Mouse (Mus musculus) retina, embryonic 14.5 days (tissue): ENCODE data around the gene Wfdc3.
A peak's percentile ranks its signal among the peaks of the same experiment; 100 is the strongest.

Source experiments
- DNase-seq: peaks from one replicate; pipeline ENCODE4 v3.0.0-alpha.2; 2015; ENCODE audit warnings: low spot score

The Wfdc3 gene

DNA sequence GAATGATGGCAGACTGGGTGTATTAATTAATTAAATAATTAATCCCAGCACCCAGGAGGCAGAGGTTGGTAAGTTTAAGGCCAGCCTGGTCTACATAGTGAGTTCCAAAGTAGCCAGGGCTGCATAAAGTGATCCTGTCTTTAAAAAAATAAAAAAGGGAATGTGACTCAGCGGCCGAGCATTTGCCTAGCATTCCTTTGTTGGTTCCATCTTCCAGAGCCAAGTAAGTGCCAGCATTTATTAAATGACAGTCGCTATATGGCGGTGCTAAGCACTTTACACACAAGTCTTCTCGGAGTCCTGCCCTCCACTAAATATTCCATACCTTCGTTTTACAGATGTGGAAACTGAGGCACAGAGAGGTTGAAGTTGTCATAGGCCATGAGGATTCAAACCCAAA is 30.4 kb upstream of the Wfdc3 start:
- no peak for DNase-seq

DNA sequence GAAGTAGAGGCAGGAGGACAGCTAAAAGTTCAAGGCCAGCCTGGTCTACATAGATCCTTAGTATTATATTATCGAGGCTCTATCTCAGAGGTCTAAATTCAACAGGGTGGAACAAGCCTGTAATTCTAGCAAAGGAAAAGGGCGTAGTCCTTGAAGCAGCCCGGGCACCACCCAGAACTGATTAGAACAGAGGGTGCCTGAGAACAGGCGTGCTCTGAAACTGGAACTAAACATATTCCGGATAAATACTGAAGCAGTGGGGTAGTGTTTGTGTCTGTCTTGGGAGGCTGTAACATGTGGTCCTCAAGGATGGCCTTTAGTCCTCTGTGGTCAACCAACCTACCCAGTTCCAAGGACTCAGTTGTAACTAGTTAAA is 28.2 kb upstream of the Wfdc3 start:
- DNase-seq, result no peak

DNA sequence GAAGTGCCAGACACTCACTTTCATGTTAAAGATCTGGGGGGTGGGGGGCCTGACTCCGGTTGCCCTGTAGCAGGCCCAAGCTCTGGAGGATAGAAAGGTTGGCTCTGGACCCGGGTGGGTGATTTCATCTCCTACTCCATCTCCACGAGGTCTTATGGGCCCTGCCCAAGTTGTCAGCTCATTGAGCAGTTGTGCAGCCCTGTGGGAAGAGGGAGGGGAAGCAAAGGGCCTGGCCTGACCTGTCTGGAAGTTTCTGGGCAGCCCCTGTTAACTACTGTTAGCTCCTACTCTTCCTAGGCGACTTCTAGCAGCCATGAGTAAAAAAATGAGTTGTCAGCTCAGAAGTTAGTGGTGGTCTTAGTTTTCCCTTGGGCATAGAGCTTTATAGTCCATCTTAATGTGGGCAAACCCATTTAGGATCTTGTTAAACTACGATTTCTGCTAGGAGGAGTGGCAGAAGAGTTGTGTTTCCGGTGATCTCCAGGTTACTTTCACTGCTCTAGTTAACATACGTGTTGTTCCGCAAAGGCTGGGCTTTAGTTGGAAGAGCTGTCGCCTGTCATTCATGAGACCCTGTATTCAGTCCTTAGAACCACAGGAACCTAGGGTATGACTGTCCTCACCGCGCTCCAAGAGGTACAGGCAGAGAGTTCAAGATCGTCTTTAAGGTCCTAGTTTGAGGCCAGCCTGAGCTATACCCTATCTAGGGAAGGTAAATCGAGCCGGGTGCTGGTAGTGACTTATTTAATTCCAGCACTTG is 27.7 kb upstream of the Wfdc3 start:
- no peak for DNase-seq

DNA sequence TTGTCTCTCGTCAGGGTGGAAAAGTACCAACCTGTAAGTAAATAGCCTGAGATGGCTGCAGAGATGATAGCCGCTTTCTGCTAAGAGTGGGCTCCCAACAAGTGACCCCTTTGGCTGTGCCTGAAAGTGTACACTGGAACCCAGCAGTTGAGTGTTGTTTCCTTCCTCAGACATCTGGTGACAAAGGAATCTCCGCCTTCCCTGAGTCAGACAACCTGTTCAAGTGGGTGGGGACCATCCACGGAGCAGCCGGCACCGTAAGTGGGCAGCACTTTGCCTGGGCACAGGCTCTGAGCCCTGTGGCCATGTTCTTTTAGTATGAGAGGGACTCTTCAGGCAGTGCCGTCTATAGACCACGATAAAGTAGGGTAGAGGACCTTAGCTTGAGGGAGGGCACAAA is 25.4 kb upstream of the Wfdc3 start:
- no peak for DNase-seq

DNA sequence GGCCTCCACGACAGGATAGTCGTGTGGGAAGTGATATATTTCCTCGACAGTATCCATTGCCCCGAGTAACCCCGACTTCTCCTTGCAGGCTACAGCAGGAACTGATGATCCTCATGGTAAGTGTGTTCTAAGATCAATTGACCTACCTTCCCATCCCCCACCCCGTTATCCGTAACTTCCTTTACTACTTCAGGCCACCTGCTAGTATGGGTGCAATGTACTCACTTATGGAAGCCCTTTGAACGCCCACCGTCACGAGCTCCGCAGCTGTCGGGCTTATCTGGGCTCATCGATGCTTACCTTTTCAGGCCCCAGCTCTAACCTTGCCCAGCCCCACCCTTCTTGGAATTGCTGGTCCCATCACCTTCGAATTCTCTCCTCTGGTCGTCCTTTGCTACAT is 24.5 kb upstream of the Wfdc3 start:
- DNase-seq, result no peak

DNA sequence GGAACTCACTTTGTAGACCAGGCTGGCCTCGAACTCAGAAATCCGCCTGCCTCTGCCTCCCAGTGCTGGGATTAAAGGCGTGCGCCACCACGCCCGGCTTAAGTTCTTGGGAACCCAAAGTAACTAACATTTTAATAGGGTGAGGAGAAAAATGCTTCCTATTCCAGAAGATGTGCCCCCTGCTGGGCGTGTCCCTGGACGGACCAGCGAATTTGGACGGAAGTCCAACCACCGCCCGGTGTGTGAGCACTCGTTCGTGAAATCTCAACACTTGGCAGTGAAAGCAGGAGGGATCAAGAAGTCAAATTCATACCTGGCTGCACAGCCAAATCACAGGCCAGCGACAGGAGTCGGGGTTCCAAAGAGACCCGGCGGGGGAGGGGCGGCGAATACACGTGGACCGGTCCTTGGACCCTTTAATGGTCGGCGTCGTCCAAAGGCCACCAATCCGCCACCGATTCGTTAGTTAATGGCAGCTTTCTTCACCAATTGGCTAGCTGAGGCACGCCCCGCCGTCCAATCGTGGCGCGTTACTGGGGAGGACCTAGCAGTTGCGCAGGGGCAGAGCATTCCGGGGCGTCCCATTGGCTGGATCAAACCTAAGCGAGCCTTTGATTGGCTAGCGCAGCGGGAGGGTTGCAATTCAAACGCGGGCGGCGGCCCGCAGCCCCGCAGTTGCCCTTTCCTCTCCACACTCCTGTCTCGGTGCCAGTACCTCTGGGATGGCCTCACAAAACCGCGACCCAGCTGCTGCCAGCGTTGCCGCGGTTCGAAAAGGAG is 23.7 kb upstream of the Wfdc3 start, which contains the start of gene Ube2c:
Gene Ube2c (plus strand): TSS at position 641 of the 780 bp plus-strand sequence.
- DNase-seq, result peak; percentile 100

DNA sequence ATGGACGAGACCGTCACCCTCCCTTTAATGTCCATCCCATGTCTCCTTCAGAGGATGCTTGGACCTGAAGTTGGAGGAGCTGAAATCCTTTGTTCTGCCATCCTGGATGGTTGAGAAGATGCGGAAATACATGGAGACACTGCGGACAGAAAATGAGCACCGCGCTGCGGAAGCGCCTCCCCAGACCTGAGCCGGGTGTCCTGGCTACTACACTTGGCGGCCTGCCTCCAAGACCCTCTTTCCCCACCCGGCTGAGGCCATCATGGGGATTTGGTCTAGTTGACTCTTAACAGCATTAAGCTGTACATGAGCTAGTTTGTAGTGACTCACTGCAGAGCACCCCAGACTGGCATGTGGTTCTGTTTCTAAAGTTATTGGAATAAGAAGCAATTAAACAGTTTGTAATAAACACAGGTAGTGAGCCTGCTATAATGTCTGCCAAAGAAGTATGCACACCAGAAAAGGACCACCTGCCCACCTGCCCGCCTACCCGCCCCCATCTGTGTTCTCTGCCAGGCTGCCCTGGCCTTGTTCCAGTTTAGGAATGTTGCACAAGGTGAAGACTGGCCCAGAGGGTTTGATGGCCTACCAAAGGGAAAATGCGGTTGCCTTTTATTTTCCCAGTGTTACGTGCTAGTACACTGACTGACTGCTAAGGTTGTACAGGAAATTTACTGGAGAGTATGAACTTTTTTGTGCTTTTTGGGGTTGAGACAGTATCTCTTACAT is 22.2 kb upstream of the Wfdc3 start:
- no peak for DNase-seq

DNA sequence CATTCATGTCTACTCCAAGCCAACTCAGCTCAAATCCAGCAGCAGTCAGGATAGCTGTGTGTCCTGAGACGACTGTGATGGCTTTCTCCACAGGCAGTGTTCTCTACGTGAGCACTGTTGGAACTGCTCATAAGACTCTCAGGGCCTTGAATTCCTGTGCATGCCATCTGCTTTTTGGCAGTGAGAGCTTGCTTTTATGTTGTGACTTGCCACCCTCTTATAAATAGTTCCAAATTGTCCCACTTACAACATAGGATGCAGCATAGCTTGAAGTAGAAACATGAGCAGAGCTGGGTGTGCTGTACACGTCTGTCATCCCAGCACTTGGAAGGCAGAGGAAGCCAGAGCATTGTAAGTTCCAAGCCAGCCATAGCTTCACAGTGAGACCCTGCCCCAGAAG is 20.1 kb upstream of the Wfdc3 start:
- DNase-seq, result no peak

DNA sequence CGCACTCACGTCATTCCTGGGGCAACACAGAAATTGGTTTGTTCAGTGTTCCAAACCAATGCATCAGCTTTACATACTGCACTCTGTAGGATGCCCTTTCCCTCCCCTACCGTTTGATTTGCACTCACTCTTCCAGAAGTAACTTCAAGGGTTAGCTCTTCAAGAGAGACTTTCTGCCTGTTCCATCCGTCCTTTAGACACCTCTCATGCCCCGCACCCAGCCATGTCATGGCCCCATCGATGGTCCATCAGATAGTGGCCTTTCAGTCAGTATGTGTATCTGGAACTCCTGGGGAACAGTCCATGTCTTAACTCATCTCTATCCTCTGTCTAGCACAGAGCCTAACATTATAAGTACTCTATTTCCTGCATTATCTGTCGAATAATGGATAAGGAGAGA is 16.9 kb upstream of the Wfdc3 start:
- no peak for DNase-seq

DNA sequence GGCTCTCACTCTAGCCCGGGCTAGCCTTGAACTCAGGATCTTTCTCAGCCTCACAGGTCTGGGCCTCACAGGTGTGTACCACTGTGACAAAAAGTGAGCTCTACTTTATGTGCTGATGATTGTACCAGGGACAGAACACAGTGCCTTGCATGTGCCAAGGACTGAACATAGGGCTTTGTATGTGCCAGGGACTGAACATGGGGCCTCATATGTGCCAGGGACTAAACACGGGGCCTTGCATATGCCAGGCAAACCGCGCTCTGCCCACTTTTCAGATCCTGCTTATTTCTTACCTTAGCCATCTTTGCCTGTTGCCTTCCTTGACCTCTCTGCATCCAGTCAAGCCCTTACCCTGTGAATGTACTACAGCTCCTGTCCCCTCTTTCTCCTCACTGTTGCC is 16.2 kb upstream of the Wfdc3 start:
- DNase-seq, result no peak

DNA sequence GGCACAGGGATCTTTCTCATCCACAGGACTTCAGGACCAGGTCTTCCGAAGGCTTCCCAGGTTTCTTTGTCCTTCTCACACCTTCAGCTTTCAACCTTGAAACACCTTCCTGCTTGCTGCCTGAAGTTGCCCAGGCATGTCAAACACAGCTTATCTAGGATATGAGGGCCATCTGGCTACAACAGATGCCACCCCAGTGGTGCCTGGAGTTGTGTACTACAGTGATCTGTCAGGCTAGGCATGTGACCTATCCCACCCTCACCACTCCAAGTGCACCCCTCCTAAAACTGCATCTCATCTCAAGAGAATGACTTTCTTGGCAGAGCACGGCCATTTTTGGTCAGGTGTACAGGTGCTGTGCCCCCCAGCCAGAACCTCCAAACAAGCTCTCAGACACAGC is 15.8 kb upstream of the Wfdc3 start:
- no peak for DNase-seq

DNA sequence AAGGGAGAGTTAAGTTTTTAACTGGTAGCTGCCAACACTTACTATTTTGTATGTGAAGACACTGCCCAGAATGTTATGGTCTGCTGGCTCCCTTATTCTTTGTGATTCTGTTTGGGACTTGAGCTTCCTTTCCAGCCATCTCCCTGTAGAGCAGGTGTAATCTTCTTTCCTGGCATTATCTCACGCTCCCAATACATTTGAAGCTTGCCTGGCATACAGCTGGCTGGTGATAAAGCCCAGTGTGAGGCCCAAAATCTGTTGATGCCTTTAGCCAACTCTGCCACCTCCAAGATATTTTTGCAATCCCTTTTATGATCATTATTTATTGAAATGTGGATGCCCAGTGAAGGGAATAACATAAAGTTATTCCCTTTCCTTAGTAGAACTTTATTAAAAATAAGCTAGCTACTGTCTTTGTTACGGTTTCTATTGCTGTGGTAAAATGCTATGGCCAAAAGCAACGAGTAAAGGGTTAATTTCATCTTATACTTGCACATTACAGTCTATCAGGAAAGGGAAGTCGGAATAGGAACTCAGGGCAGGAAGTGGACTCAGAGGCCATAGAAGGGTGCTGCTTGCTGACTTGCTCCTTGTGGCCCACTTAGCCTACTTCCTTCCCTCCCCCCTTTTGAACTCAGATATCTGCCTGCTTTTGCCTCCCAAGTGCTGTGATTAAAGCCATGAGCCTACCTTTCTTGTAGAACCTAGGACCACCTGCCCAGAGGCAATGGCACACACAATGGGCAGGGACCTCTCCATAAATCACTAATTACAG is 14.5 kb upstream of the Wfdc3 start:
- DNase-seq, result no peak

DNA sequence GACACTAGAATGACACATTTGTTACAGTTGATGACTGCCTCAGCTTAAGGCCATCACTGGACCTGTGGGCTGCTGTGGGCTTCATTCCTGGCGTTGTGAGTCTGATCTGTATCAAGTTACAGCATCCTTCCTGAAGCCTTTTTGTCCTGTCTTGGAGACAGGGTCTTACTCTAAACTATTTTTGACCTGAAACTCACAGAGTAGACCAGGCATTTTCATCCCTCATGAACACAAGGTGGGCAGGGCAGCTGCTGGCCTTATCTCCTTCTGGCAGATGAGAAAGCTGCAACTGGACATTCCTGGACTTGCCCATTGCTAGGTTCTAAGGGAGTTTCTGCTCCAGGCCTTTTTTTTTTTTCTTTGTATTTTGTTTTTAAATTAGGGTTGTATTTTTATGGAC is 13.0 kb upstream of the Wfdc3 start:
- no peak for DNase-seq

DNA sequence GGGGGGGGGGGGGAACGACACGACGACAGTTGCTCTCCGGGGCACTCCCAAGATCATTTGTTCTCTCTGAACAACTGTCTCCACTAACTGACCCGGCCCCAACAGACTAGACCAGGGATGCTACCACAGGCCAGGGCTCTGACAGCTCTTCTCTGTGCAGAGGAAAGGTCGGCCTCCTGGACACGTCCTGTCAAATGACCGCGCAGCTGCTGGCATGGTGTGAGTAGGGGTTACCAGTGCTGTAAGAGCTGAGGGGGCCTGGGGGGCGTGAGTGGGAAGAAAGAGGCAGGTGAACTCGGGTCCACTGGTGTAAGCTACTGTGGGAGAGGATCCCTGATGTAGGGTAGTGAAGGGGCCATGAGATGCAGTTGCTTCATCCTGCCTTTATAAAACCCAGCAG is 12.1 kb upstream of the Wfdc3 start:
- DNase-seq, result no peak

DNA sequence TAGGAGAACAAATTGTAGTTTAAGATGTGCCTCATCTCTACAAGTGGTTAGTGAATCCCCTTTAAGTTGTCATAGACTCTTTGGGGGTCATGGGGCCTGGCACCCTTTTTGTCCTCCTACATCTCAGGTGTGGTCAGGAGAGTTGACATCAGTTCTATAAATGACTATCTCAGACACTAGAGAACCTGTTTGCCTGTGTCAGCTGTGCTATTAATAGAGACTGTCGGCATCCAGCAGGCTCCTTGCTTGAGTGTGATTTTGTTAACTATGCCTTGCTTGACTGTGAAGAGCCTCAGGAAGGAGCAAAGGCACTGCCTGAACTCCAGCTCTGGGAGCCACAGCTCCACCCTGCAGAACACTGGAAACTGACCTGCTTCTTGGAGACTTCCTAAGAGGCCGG is 9.1 kb upstream of the Wfdc3 start:
- DNase-seq, result no peak

DNA sequence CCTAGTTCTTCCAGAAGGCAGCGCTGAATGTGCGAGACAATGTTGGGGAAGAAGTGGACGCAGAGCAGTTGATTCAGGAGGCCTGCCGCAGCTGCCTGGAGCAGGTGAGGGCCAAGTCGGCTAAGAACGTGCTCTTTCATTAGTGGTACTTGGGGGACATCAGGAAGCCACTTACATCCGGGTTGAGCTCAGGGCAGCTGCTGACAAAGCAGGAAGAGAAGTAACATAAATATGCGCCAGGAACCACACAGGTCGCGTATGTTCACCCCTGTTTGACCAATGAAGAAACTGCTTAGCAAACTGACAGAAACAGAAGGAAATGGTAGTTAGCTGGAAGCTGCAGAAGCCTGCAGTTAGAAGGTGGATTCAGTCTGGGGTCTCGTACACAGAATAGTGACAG is 8.4 kb upstream of the Wfdc3 start:
- DNase-seq, result no peak

DNA sequence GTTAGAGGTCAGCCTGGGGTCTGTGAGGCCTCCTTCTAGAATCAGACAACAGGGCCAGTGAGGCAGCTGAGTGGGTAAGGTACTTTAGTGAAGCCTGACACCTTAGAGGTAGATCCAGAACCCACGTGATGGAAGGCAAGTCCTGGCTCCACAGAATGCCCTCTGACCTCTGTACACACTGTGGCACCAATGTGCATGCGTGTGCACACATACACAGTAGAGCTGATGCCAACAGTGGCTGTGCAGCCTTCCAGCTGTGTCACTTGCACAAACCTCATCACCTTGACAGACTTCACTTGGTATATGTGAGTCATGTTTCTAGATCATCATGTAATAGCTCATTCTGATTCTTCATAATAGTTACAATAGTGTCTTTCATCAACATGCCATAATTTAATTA is 6.7 kb upstream of the Wfdc3 start:
- DNase-seq, result no peak

DNA sequence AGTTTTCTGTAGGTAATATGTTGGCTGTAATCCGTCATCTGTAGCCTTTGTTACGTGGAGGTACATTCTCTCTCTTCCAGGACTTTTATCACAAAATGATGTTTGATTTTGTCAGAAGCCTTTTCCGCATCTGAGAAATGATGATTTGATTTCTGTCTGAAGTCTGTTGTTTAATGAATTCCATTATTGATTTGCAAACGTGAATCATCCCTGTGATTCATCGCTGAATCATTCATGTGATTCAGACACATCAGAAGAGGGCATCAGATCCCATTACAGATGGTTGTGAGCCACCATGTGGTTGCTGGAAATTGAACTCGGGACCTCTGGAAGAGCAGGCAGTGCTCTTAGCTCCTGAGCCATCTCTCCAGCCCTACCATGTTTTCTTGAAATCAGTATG is 3.3 kb upstream of the Wfdc3 start:
- no peak for DNase-seq

DNA sequence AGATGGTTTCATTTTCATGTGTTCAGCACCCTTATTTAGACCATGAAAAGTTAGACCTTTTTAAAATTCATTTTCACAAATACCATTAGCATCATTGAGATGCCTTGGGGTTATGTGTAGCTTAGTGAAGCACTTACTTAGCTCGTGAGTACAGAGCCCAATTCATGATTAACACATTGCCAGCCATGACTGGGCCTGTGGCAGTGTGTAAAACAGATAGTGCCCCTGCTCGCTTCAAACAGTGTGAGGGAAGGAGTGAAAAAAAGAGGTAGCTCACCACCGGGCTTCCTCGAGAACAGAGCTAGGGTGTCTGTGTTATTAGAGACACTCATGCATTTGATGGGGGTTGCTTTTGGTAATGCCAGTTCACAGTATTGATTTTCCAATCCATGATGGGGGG is 2.5 kb upstream of the Wfdc3 start:
- no peak for DNase-seq

DNA sequence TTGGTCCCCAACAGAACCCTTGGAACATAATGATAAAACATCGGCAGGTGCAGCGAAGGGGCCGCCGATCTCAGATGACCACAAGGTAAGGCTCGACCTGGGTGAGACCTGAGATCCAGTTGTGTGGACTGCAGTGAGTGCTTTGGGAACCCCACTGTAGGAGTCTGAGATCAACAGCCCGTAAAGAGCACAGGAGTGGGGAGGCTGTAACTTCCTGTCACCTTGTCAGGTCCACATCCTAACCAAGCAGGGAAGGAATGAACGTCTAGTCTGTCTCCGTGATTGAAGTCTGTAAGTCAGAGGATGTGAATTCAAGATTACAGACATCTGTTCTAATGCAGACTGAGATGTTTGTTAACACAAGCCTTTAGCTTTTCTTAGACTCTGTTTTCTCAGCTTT is 962 bp upstream of the Wfdc3 start:
- no peak for DNase-seq

DNA sequence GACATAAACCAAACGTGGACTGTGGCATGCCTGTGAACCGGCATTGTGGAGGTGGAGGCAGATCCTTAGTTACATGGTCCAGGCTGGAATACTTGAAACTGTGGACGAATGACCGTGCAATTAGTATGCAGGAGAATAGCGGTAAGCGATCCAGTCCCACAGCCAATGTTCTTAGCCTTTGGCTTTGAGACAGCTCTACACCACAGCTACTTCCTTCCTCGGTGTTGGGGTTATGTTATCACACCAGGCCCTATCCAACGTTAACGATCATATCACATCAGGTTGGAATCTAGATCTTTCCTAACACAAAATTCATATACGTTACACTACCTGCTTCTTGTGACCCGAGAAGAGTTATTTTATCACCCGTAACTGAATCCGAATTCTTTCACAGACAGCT is 744 bp downstream of the Wfdc3 start:
- DNase-seq, result no peak

DNA sequence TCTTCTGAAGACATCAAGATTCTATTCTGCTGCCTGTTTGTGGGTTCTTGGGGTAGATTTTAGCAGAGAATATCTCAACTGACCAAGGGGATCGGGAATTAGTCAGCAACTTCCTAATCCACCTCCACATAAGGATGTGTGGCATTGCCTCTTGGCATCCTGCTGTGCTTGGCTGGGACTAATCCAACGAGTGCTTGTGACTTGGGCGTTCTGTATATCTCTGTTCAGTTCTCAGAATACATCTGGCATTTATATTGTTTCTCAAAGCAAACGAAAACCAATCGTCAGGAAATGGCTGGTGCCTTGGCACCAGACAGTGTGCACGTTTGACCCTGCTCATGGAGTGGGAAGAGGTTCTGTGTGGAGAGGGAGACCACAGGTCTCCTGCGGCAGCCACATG is 5.9 kb downstream of the Wfdc3 start:
- DNase-seq, result no peak
